Mouse (Mus musculus): Measurements from ENCODE around the gene Mapk8ip1.

The Mapk8ip1 gene

DNA sequence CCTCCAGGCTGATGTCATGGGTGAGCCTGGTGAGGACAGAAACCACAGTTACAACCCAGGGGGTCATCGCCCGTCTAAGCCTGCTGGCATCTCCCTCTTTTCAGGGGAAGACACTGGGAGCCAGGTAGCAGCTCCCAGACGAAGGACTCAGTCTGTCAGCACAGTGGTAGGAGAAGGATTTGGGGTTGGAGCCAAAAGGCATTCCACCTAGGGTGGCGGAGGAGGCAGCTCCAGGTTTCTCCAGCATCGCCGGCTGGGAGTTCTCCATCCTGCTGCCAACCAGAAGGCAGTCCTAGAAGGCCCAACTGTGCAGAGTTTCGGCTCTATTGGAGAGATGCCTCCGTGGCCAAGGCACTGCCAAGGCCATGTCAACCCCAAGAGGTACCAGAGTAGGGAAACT lies 9.9 kb downstream of the Mapk8ip1 start:
- DNase-seq (ENCODE audit: extremely low read depth, low read depth, low spot score) = no peak

DNA sequence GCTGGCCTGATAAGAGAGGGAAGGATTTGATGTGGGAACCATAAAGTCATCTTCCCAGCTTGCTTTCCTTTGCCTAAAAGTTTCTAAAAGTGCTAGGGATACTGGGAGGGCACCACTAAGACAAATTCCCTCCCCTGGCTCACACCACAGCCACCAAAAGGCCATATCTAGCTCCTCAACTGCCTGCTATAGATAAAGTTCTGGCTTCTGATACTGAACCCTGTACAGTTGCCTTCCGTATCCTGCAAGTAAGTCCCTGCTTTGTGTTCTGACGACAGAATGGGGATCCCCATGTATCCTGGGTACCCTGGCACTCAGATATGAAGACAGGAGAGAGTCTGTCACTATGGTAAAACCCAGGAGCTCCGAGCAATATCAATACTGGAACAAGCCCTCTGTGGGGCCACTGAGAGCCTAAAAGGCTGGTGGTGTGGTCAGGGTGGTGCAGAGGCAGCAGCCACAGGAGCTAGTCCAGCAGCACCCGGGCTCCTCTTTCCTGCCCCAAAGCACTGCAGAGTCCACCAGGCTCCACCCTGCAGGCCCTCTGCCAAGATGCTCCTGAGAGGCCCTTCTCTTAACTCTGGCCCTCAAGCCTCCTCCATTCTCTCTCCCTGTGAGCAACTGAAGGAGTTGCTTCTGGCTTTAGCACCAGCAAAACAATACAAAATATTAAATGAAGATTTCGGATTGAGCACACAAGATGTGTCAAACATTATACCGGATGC lies 10.7 kb downstream of the Mapk8ip1 start:
- no peak for DNase-seq (ENCODE audit: extremely low read depth, low read depth, low spot score)

DNA sequence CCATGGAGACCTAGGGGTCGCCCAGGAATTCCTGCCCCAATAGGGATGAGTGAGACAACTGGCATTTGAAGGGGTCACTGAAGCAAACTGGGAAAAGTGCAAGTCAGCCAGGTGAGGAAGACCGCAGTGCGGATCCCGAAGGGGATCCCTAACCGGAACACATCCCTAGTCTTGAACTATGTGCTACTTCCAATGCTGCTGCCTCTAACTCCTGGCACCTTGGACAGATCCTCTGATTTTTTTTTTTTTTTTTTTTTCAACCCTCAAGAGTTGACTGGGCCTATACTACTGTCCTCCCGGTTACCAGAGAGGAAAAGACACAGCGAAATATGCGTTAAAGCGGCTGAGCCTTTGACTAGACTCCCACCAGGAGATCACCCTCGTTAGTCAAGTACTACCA lies 11.4 kb downstream of the Mapk8ip1 start:
- DNase-seq (ENCODE audit: extremely low read depth, low read depth, low spot score) = no peak

DNA sequence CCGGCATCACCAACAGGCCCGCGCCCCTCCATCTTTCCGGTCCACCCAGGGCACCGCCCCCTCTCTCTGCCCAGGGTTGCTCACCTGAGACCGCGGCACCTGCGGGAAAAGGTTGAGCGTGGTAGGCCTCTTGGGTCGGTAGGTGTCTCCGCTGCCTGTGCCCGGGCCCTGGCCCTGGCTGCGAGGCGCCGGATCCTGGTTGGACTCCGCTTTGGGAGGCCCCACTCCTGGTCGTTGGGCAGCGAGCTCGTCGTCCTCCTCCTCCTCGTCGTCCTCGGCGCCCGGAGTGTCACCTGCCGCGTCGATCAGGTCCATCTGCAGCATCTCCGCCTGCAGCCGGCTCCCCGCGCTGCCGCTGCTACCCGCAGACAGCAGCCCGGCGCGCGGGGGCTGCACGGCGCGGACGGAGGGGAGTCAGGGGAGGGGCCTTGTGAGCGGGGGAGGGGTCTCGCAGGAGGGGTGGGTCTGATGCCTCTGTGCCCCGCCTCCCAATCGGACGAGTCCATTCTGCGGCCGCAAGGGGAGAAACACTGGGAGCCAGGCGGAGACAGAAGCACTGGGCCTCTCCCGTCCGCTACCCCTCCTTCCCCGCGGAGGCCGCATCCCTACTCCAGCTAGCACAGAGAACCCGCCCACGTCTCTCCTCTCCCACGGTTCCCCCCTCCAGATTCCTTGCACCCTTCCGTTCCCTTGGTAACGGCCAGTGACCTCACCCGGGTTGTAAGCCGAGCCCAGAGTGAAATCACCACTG lies 12.0 kb downstream of the Mapk8ip1 start:
- no peak for DNase-seq (ENCODE audit: extremely low read depth, low read depth, low spot score)

DNA sequence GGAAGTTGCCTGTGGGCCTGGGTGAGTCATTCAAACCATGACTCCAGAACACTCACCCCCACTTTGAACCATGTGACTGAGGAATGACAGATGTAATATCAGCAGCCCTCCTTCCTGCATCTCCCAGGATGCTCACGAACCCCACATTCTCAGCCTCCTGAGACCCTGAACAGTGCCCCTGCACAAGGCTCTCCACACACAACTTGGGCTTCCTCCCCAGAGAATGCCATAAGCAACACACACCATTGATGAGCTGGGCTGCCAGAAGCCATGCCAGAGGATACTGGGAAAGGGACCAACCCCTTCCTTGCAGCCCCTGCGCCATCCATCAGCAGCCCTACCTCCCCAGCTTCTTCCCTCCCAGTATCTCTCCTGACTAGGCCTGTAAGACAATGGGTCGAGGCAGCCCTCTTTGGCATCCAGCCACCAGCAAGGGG lies 13.0 kb downstream of the Mapk8ip1 start:
- no peak for DNase-seq (ENCODE audit: extremely low read depth, low read depth, low spot score)

DNA sequence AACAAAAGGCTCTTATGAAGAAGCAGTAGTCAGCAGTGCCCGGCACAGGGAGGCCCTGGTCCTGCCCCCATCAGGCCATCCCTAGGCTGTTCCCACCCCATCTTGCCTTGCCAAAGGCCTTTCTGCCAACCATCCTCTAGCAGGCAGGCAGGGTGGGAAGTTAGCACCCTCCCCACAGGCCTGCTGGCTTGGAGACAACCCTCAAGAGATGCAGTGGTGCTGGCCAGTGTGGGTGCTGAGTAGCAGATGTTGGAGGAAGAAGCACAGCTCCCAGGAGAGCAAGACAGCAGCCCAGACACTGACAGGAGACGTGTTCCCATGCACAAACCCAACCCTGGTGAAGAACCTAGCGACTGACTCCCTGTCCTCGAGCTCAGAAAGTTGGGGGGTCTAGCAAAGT lies 13.4 kb downstream of the Mapk8ip1 start:
- DNase-seq (ENCODE audit: extremely low read depth, low read depth, low spot score) = no peak

DNA sequence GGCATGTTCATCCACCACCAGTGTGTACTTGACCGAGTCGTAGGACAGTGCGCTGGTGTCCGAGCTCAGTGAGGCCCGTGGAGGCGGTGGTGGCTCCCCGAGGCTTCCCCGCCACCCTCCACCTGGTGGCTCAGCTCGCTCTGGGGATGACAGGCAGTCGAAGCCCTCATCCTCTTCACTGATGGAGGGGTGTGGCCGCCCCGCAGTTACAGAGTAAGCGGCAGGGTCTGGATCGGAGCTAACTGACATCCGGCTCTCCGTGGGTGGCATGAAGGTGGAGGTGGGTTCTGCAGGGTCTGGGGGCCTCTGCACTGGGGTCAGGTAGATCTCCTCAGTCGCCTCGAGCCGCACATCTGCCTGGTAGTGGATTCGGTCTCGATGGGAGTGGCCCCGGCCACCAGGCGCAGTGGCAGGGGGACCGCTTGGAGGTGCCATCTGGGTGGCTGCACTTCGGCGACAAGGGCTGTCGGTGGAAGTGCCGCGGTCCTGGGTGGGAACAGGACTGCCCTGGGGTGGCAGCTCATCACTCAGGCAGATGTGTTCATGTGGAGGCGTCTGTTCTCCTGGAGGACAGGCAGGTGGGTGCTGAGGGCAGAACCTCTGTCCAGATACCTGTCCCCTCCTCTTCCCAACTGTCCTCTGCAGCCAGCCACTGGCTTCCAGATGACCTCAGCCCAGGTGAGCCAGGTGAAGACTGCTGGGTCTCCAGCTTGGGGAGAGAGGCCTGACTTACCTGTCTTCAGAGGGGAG lies 14.1 kb downstream of the Mapk8ip1 start:
- no peak for DNase-seq (ENCODE audit: extremely low read depth, low read depth, low spot score)

DNA sequence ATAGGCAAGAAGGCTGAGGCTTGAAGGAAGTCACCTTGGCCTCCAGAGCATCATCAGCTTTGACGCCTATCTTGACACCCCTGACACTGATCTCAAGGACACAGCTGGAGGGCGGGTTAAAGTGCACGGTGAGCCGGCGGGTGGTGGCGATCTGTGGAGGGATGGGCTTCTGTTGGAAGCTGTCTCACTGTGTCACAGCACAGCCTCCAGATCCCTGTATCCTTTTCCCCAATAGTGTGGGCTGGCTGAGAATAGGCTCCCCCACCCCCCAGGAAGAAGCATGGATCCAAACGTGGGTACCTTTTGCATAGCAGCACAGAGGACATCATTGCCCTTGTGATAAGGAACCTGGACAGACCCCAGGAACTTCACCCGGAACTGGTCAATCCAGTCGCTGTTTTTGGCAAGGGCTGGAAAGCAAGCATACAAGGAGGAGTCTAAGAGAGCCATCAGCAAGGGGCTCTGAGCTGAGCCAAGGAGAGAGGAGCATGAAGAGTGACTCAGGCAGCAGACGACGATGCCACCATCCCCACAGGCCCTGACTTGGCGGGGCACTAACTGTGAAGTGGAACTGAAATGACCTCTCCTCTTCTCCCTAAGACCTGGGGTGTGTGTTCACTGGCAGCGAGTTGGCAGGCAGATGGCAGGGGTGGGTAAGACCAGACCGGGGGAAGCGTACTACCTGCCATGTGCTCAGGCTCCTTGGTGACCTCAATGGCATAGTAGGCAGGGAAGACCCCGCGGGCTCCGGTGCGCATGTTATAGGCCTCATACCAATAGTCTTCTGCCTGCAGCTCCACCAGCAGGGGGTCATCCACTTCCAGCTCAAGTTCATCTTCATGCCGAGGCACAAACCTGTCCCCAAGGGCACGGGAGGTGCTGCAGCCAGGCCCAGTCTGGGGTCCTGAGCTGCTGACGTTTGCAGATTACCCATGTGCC lies 15.7 kb downstream of the Mapk8ip1 start:
- DNase-seq (ENCODE audit: extremely low read depth, low read depth, low spot score) = no peak

DNA sequence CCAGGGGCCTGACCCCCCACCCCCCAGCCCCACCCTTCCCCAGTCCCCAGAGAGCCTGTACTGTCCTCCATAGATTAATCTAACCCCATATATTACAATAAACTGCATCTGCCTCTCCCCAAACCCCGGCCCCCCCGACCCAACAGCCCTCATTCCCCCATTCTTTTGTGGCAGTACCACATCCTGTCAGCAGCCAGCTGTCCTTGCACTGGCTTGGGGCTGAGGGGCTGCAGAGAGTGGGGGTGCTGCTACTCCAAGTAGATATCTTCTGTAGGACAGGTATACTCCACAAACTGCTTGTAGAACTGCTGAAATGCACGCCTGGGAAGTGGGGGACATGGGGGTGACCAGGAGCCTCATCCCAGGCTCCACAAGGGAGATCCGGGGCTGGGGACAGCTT lies 17.0 kb downstream of the Mapk8ip1 start:
- DNase-seq (ENCODE audit: extremely low read depth, low read depth, low spot score) = no peak

DNA sequence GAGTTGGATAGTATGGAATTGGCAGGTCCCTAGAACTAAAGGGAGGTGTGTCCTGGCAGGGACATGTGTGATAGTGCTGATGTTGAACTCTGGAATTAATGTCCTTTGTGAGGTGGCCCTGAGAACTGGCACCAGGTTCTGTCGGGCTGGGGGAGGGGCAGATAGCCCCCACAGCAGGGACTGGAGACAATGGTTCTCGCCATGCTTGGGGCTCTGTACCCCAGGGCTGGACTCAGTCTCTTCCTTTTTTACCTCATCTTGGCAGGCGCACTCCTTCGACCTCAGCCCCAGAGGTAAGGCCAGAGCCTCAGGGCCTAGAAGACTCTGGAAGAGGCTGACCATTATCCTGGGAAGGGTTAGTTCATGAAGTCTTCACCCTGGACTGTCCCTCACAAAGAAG lies 18.3 kb downstream of the Mapk8ip1 start:
- no peak for DNase-seq (ENCODE audit: extremely low read depth, low read depth, low spot score)

DNA sequence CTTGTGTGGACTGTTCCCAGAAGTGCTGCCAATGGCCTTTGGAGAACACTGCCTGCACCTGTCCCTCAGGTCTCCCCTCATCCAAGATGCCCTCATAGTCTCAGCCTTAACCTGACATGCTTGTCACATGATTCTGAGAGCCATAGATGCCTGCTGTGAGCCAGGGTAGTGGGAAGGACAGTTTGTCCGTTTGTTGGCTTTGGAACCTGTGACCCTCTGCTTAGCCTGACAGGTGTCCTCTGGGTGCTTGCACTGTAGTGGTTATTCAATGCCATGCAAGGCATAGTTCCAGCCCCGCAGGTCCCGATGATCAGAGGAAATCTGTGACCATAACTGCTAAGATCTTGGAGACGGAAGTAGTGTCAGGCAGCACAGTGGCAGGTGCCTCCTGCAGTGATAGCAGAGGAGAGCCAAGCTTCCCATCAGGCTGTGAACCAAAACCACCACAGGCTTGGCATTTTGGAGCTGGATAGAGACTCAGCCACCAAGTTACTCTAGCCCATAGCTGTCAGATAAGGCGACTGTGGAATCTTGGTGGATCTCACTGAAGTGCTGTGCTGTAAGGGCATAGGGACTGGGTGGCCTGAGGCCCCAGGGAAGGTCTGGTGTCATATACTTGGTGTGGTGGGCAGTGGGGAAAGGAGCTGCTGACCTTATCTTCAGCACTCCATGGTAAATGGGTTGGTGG lies 19.0 kb downstream of the Mapk8ip1 start, which contains the start of gene 1700029I15Rik:
Gene 1700029I15Rik (plus strand): TSS at position 638 of the 688 bp plus-strand sequence.
- no peak for DNase-seq (ENCODE audit: extremely low read depth, low read depth, low spot score)

DNA sequence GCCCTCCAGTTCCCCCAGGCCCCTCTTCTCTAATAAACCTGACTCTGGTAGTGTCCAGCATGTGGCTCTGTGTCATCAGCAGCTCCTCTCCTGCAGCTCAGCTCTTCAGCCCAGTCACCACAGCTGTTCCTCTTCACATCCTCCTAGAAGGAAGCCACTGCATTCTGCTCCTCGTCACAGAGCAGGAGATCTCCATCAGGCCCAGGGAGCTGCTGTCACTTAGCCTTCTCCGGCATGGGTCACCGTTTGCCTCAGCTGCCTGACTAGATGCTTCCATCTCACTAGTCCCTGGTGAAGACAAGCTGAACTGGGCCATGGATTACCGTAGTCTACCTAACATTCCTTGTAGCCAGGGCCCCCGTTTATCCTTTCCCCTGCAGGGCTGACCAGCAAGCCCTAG lies 19.9 kb downstream of the Mapk8ip1 start:
- no peak for DNase-seq (ENCODE audit: extremely low read depth, low read depth, low spot score)

DNA sequence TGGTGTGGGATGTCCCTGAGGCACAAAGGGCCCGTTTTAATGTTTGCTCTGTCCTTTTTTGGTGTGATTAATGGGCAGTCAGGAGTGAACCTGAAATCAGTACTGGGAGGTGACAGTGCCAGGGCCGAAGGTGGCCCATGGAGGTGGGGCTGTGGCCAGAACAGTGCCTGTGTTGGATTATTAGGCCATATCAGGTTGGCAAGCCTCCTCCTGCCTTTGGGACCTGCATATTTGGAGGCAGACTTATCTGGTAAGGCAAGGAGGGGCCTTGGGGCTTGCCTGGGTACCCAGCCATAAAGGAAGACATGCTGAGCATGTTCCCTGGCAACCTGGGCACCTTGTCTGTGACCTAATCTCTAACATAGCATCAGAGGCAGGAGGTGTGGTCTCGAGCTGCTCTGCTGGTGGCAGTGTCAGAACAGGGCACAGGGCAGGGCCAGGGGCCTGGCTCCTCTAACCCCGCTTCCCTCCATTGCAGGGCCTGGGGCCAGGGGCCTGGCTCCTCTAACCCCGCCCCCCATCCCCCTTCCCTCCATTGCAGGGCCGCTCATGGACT lies 20.5 kb downstream of the Mapk8ip1 start:
- no peak for DNase-seq (ENCODE audit: extremely low read depth, low read depth, low spot score)

DNA sequence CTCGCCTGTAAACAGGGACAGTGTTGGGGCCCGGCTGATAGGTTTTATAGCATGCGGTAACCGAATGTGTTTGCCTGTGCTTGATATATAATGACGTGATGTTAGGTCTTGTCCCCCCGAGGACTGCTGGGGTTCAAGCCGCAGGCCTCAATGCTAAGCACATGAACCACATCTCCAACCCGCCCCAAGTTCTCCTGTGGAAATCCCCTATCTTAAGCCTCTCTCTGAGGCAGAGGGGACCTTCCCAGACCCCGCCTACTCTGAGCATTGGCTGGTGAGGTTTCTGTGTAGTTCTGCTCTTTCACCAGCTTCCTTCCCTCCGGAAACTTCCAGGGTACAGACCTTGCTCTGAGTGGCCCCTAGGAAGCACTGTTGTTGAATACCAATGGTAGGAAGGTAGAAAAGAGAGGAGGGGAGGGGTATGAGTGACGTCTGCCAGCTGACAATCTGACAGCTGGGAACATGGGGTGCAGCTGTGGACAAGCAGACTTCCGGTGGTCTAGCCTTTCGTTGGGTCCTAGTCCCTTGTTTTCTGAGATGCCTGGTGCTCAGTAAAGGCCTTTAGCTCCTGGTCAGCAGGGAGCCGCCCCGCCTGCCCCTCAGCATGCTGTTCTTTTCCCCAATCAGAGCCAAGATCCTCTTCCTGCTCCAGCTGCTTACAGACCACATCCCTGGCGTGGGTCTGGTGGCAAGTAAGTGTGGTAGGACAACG lies 21.1 kb downstream of the Mapk8ip1 start:
- DNase-seq (ENCODE audit: extremely low read depth, low read depth, low spot score) = no peak

DNA sequence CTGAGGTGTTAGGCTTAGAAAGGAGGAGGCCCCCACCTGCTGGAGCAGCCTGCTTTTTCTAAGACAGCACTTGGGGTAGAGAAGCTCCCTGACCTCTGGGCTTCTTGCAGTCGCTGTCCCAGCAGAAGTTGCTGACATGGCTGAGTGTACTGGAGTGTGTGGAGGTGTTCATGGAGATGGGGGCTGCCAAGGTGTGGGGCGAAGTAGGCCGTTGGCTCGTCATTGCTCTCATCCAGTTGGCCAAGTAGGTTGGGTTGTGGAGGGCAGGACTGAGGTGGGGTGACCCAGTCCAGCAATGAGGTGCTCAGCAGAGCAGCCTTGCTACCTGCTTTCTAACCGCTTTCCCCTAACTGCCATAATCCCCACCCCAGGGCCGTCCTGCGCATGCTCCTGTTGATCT lies 23.7 kb downstream of the Mapk8ip1 start:
- no peak for DNase-seq (ENCODE audit: extremely low read depth, low read depth, low spot score)

DNA sequence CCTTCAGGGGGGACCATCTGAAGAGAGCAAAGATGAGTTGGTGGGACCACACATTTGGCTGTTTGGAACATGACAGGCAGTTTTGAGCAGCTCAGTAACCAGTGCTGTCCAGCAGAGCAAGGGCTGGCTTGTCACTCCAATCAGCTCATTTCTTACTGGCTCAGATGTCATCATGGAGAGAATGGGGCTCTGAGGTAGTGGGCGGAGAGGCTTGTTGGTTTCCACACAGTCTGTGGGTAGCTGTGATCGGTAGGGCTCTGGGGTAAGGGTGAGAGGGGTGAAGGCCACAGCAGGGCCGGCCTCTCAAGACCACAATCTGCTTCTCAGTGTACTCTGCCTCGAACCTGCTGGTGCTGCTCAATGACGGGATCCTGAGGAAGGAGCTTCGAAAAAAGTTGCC lies 24.8 kb downstream of the Mapk8ip1 start:
- no peak for DNase-seq (ENCODE audit: extremely low read depth, low read depth, low spot score)

DNA sequence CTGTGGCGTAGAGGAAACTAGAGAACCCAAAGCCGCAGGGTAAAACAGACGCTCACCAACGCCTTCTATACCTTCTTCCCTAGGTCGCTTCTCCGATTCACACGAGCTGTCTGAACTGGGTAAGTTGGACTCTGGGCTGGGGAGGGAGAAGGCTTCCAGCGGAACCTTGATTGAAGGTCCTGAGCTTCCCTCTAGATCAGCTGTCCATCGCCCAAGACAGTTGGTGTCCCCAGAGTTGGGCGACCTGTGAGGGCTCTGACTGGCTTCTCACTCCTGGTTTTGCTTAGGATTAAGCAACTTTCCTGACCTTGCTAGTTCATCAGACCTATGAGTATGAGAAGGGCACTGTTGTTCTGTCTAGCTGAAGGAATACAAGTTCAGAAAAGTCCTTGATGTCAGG lies 25.3 kb downstream of the Mapk8ip1 start:
- DNase-seq (ENCODE audit: extremely low read depth, low read depth, low spot score) = no peak

DNA sequence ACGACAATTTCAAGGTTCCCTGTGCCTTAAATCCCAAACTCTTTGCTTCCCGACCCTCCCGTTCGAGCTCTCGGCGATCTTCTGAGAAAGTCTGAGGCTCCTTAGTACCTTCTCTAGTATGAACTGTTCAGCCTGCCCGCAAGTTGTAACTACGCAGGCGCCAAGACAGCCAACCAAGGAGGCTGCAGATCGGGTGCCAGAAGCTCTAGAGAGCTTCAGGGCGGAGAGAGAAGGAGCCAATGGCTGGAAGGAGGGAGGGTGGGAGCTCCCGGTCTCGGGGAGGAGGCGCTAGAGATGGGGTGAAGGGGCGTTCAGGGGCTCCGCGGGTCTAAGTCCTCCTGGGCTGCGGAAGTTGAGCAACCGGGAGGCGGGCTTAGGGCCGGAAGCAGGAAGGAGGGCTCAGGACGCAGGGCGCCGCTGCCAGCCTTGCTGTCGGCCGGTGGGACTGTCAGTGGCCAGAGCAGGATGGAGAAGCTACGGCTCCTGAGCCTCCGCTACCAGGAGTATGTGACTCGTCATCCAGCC lies 25.9 kb downstream of the Mapk8ip1 start:
- peak; percentile 89 for DNase-seq (ENCODE audit: extremely low read depth, low read depth, low spot score)

DNA sequence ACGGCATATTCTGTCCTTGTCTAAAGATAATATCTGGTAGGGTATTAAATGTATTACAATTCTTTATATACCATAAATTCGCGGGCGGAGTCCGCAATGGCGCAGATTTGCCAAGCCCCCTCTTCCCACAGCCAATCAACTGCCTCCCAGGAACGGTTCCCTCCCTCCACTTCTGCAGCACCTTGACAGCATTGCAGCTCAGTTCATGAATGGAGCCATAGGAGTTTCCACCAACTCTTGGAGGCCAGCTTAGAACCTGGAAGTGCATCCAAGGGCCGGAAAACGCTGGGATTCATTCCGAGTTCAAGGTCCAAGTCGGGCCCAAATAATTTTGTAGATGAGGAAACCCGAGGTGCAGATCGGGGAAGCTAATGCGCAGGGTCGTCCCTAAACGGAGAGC lies 26.5 kb downstream of the Mapk8ip1 start, which contains the start of the genes Pex16 and Large2:
Gene Pex16 (plus strand): TSS at position 163 of the 400 bp plus-strand sequence.
Gene Large2 (minus strand): TSS at position 356 of the 400 bp plus-strand sequence.
- DNase-seq (ENCODE audit: extremely low read depth, low read depth, low spot score) = no peak

All from fat pad, adult 2 months (tissue).